Mouse (Mus musculus) embryonic fibroblast, embryonic 13.5 days (primary cell): ENCODE measurements around the gene Ephx3. TPM values are rescaled to one million over a fixed set of nuclear protein-coding genes. Genes with fewer than 3 reads are reported as not detected.

ENCODE experiments used
- H3K27ac ChIP-seq: 2 replicates; pipeline ENCODE4 v1.5.1; 2012; ENCODE audit warnings: low read length, control low read depth, inconsistent platforms; ENCODE audit not compliant: insufficient read depth
- H3K4me1 ChIP-seq: 2 replicates; pipeline ENCODE4 v1.6.1; 2011; ENCODE audit warnings: low read length; ENCODE audit not compliant: control insufficient read depth, insufficient read depth
- H3K4me3 ChIP-seq: 2 replicates; pipeline ENCODE4 v1.5.1; 2011; ENCODE audit warnings: mild to moderate bottlenecking, control low read depth, low read length; ENCODE audit not compliant: insufficient read depth
- CTCF ChIP-seq: IDR thresholded peaks from 2 replicates; pipeline ENCODE4 v1.5.1; 2011; ENCODE audit warnings: mild to moderate bottlenecking, control low read depth, low read length, moderate library complexity, borderline replicate concordance; ENCODE audit not compliant: insufficient read depth
- POLR2A ChIP-seq: IDR thresholded peaks from 2 replicates; pipeline ENCODE4 v1.6.1; 2011; ENCODE audit warnings: low read depth, mild to moderate bottlenecking, control low read depth, low read length, moderate library complexity
- polyA plus RNA-seq: library from polyadenylated mRNA; stranded (reverse); fragments of >200 nt; gene quantifications from 2 replicates; pipeline ENCODE4 v1.2.4, GENCODE M21; 2011; ENCODE audit warnings: low read depth; ENCODE audit not compliant: missing spikeins, insufficient read length

The Ephx3 gene
- polyA plus RNA-seq, 1 experiment: not detected

GRCm38 (mm10) chr17:32207586-32208245 is 18.4 kb upstream of the Ephx3 start:
- Histone ChIP-seq H3K4me3 (no peak overlapping the region), H3K4me1 (peaks cover 6% of the 10 kb centered on the region), H3K27ac (peak overlapping the region; percentile 90)
- TF ChIP-seq POLR2A (no peak), CTCF (no peak)

GRCm38 (mm10) chr17:32205345-32205744 is 16.0 kb upstream of the Ephx3 start:
- peaks cover 6% of the 10 kb centered on the region for H3K4me1 ChIP-seq
- no peak overlapping the region for H3K27ac ChIP-seq
- TF ChIP-seq POLR2A: no peak
- TF ChIP-seq CTCF: no peak
- no peak overlapping the region for H3K4me3 ChIP-seq

- Histone ChIP-seq H3K4me3 (no peak overlapping the region), H3K4me1 (no peaks in the 10 kb centered on the region; the same call in 1 of the 2 replicates), H3K27ac (no peak overlapping the region)
- TF ChIP-seq CTCF (no peak), POLR2A (no peak)
Observed at GRCm38 (mm10) chr17:32202972-32203371, 13.6 kb upstream of the Ephx3 start.

- Histone ChIP-seq H3K27ac (no peak overlapping the region), H3K4me1 (no peaks in the 10 kb centered on the region)
- TF ChIP-seq POLR2A: no peak
- no peak for TF ChIP-seq CTCF
Observed at GRCm38 (mm10) chr17:32201086-32201485, 11.7 kb upstream of the Ephx3 start.

GRCm38 (mm10) chr17:32199796-32200195 is 10.4 kb upstream of the Ephx3 start:
- Histone ChIP-seq H3K4me3 (no peak overlapping the region), H3K27ac (no peak overlapping the region), H3K4me1 (no peaks in the 10 kb centered on the region)
- TF ChIP-seq POLR2A (no peak), CTCF (no peak)

More at GRCm38 (mm10) chr17:32201086-32201485, 11.7 kb upstream of the Ephx3 start:
- H3K4me3 ChIP-seq: no peak overlapping the region

- no peak for TF ChIP-seq POLR2A
- TF ChIP-seq CTCF: no peak
- Histone ChIP-seq H3K27ac (no peak overlapping the region), H3K4me3 (no peak overlapping the region), H3K4me1 (no peaks in the 10 kb centered on the region)
Observed at GRCm38 (mm10) chr17:32197156-32197555, 7.8 kb upstream of the Ephx3 start.

GRCm38 (mm10) chr17:32195725-32196124 is 6.4 kb upstream of the Ephx3 start:
- Histone ChIP-seq H3K4me1 (no peaks in the 10 kb centered on the region), H3K27ac (no peak overlapping the region), H3K4me3 (no peak overlapping the region)
- TF ChIP-seq CTCF (no peak), POLR2A (no peak)

GRCm38 (mm10) chr17:32193010-32193409 is 3.7 kb upstream of the Ephx3 start:
- no peak for TF ChIP-seq POLR2A
- no peak for TF ChIP-seq CTCF
- Histone ChIP-seq H3K27ac (no peak overlapping the region), H3K4me1 (no peaks in the 10 kb centered on the region), H3K4me3 (no peak overlapping the region)

- H3K4me3 ChIP-seq: no peak overlapping the region
- TF ChIP-seq CTCF (no peak), POLR2A (no peak)
- H3K27ac ChIP-seq: no peak overlapping the region
- H3K4me1 ChIP-seq: no peaks in the 10 kb centered on the region
Observed at GRCm38 (mm10) chr17:32189850-32190249, 501 bp upstream of the Ephx3 start.

- no peak for TF ChIP-seq POLR2A
- Histone ChIP-seq H3K4me1 (no peaks in the 10 kb centered on the region), H3K4me3 (no peak overlapping the region), H3K27ac (no peak overlapping the region)
Observed at GRCm38 (mm10) chr17:32183017-32183416, 6.3 kb downstream of the Ephx3 start.
